Mouse (Mus musculus): Measurements from ENCODE around the gene Glmn. TPM values are rescaled to one million over a fixed set of nuclear protein-coding genes. Genes with fewer than 3 reads are reported as not detected.

Gene Glmn
- polyA plus RNA-seq, 1 experiment from 2014 or later: 47.6 TPM

DNA sequence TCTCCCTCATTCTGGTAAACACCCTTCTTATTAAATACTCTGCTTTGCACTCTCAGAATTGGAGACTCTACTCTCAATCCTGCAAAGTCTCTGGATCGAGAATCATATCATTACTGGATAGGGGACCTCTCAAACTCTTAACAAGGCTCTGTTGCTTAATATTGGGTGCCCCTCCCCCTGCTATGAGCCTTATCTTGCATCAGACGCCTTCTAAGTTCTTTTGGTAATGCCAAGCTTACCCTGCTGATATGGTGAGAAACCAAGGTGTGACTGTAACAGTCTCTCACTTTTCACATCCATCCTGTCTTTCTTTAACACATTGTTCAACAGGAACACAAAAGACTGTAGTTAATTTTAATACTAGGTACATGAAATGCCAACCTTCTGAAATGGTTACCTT is 64.1 kb downstream of the Glmn start:
- Histone ChIP-seq H3K27ac (ENCODE audit: low read depth, low read length) (no peak overlapping the region), H3K4me2 (ENCODE audit: low read depth, low read length) (no peak overlapping the region), H3K9ac (replicated peaks; ENCODE audit: low read depth, low read length) (no peak overlapping the region), H3K4me1 (ENCODE audit: control insufficient read depth, insufficient read depth, low read length) (no peaks in the 10 kb centered on the region), H3K36me3 (ENCODE audit: control insufficient read depth, insufficient read depth, low read length) (no peaks in the 10 kb centered on the region), H3K4me3 (ENCODE audit: low read depth, low read length) (no peak overlapping the region), H3K9me3 (ENCODE audit: control insufficient read depth, low read length) (no peaks in the 10 kb centered on the region), H3K27me3 (ENCODE audit: control insufficient read depth, insufficient read depth, low read length) (no peaks in the 10 kb centered on the region)
- 77% methylated on average over 2 of the region's 2 CpGs for WGBS
- ATAC-seq (ENCODE audit: low read depth): no peak

DNA sequence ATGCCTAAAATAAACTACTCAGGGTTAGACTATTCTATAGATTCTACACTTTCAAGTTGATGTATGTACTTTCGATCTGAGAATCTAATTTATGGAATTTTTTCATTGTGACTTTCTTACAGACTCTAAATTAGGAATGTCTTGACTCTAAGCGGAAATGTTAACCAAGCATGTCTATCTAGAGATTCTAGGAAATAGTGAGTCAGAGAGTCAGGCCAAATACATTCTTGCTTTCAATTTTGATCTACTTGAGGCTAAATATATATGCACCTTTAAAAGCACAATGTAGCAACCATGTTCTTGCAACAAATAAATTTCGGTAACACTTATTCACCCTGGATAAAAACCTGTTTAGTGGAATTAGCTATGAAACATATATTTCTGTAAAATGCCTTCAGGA is 68.8 kb downstream of the Glmn start:
- H3K27me3 ChIP-seq (ENCODE audit: control insufficient read depth, insufficient read depth, low read length): no peaks in the 10 kb centered on the region
- H3K4me2 ChIP-seq (ENCODE audit: low read depth, low read length): no peak overlapping the region
- no peak for ATAC-seq (ENCODE audit: low read depth)
- no peak overlapping the region for H3K9ac ChIP-seq (replicated peaks; ENCODE audit: low read depth, low read length)
- no peaks in the 10 kb centered on the region for H3K4me1 ChIP-seq (ENCODE audit: control insufficient read depth, insufficient read depth, low read length)
- 92% methylated on average over 3 of the region's 3 CpGs for WGBS
- H3K36me3 ChIP-seq (ENCODE audit: control insufficient read depth, insufficient read depth, low read length): no peaks in the 10 kb centered on the region
- H3K27ac ChIP-seq (ENCODE audit: low read depth, low read length): no peak overlapping the region
- H3K4me3 ChIP-seq (ENCODE audit: low read depth, low read length): no peak overlapping the region
- no peaks in the 10 kb centered on the region for H3K9me3 ChIP-seq (ENCODE audit: control insufficient read depth, low read length)

DNA sequence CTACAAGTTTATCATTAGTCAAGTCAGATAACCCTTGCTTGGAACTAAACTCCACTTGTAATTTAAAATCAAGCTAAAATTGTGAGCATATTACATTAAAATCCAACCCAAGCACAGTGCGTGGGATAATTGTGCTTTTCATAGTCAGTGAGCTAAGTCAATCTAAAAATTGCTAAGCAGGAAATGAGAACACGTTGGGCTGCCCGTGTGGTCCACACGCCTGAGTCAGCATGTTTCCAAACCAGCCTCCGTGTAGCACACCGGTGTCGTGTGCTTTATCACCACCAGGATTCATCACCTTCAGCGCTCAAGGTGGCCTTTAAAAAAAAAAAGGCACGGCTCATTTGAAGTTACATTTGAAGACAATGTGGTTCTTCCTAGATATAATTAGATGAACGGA is 73.4 kb downstream of the Glmn start:
- no peaks in the 10 kb centered on the region for H3K36me3 ChIP-seq (ENCODE audit: control insufficient read depth, insufficient read depth, low read length)
- WGBS: 83% methylated on average over 10 of the region's 10 CpGs
- no peaks in the 10 kb centered on the region for H3K4me1 ChIP-seq (ENCODE audit: control insufficient read depth, insufficient read depth, low read length)
- no peak overlapping the region for H3K27ac ChIP-seq (ENCODE audit: low read depth, low read length)
- no peak overlapping the region for H3K4me2 ChIP-seq (ENCODE audit: low read depth, low read length)
- H3K27me3 ChIP-seq (ENCODE audit: control insufficient read depth, insufficient read depth, low read length): no peaks in the 10 kb centered on the region
- H3K9me3 ChIP-seq (ENCODE audit: control insufficient read depth, low read length): no peaks in the 10 kb centered on the region
- H3K9ac ChIP-seq (replicated peaks; ENCODE audit: low read depth, low read length): no peak overlapping the region
- H3K4me3 ChIP-seq (ENCODE audit: low read depth, low read length): no peak overlapping the region
- ATAC-seq (ENCODE audit: low read depth): no peak

DNA sequence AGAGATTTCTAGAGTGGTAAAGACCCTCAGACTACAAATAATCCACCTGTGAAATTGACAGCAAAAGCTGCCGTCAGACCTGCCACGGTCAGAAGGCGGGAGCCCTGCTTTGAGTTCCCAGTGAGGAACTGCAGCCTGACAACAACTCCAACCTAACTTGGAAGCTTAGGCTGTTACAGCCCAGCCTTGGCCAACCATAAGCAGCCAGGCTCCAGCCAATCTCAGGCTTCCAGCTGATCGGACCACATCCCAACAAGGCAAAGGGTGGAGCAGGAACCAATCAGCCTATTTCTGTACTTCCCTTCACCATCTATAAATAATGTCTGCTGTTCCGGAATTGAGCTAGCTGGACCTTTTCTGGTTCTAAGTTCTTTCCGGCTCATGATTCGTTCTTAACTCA is 75.8 kb downstream of the Glmn start:
- Histone ChIP-seq H3K27me3 (ENCODE audit: control insufficient read depth, insufficient read depth, low read length) (no peaks in the 10 kb centered on the region), H3K36me3 (ENCODE audit: control insufficient read depth, insufficient read depth, low read length) (no peaks in the 10 kb centered on the region), H3K9ac (replicated peaks; ENCODE audit: low read depth, low read length) (no peak overlapping the region), H3K4me3 (ENCODE audit: low read depth, low read length) (no peak overlapping the region), H3K4me2 (ENCODE audit: low read depth, low read length) (no peak overlapping the region), H3K4me1 (ENCODE audit: control insufficient read depth, insufficient read depth, low read length) (no peaks in the 10 kb centered on the region), H3K27ac (ENCODE audit: low read depth, low read length) (no peak overlapping the region), H3K9me3 (ENCODE audit: control insufficient read depth, low read length) (no peaks in the 10 kb centered on the region)
- WGBS: 86% methylated on average over 7 of the region's 7 CpGs
- ATAC-seq (ENCODE audit: low read depth): no peak

DNA sequence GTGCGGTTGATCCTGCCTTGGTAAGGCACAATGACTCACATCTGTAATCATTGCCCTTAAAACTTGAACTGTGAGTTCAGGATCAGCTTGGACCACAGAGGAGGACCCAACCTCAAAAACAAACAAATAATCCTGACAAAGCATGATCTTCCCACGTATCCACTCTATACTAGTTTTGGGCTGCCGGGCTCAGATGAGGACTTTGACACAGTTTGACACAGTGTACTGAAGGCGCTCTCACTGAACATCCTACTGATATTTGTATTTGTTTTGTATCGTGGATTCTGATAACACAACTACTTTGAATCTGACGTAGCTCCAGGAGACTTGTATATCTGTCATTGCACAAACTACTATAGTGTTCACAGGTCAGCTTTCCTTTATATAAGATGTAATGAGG is 76.3 kb downstream of the Glmn start:
- Histone ChIP-seq H3K36me3 (ENCODE audit: control insufficient read depth, insufficient read depth, low read length) (no peaks in the 10 kb centered on the region), H3K9ac (replicated peaks; ENCODE audit: low read depth, low read length) (no peak overlapping the region), H3K27ac (ENCODE audit: low read depth, low read length) (no peak overlapping the region), H3K4me3 (ENCODE audit: low read depth, low read length) (no peak overlapping the region), H3K4me2 (ENCODE audit: low read depth, low read length) (no peak overlapping the region), H3K27me3 (ENCODE audit: control insufficient read depth, insufficient read depth, low read length) (no peaks in the 10 kb centered on the region), H3K4me1 (ENCODE audit: control insufficient read depth, insufficient read depth, low read length) (no peaks in the 10 kb centered on the region), H3K9me3 (ENCODE audit: control insufficient read depth, low read length) (no peaks in the 10 kb centered on the region)
- 92% methylated on average over 6 of the region's 6 CpGs for WGBS
- ATAC-seq (ENCODE audit: low read depth): no peak

DNA sequence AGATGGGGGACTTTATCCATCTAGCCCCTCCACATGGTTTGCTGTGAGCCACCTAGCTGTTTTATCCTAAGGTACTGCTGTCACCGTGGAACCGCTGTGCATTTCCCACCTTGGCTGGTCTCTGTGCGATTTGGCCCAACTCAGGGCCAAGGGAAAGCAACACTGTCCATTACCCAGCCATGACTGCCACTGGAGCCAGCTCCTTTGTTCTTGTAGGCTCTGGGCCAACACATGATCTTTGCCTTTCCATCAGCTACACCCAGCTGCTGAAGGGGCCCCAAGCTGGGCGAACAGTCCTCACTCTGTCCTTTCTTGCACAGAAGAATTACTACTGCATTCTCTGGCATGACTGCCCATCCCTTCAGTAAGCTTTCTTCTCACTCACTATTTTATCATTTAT is 79.1 kb downstream of the Glmn start:
- no peak overlapping the region for H3K4me3 ChIP-seq (ENCODE audit: low read depth, low read length)
- no peak for ATAC-seq (ENCODE audit: low read depth)
- WGBS: 84% methylated on average over 4 of the region's 4 CpGs

DNA sequence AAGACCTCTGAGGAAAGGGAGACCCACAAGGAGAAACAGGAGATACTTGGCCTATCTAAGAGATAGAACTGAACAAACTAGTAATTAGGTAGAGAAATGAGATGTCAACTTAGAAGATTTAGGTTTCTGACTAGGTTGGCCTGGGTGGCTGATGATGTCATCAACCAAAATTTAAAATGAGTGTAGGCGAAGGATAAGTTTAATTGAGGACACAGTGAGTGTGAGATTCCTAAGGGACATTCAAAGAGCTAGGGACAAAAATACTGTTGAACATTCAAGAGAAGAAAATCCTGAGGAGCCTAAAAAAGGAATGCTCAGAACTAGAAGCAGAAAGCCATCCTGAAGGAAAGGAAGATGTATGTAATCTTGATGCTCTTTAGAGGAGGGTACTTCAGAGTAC is 81.6 kb downstream of the Glmn start:
- no peak for ATAC-seq (ENCODE audit: low read depth)
- WGBS: 95% methylated on average over 1 of the region's 1 CpGs
- no peaks in the 10 kb centered on the region for H3K27me3 ChIP-seq (ENCODE audit: control insufficient read depth, insufficient read depth, low read length)
- H3K27ac ChIP-seq (ENCODE audit: low read depth, low read length): no peak overlapping the region
- H3K36me3 ChIP-seq (ENCODE audit: control insufficient read depth, insufficient read depth, low read length): no peaks in the 10 kb centered on the region
- H3K9me3 ChIP-seq (ENCODE audit: control insufficient read depth, low read length): no peaks in the 10 kb centered on the region
- H3K4me2 ChIP-seq (ENCODE audit: low read depth, low read length): no peak overlapping the region
- no peak overlapping the region for H3K9ac ChIP-seq (replicated peaks; ENCODE audit: low read depth, low read length)
- no peaks in the 10 kb centered on the region for H3K4me1 ChIP-seq (ENCODE audit: control insufficient read depth, insufficient read depth, low read length)
- no peak overlapping the region for H3K4me3 ChIP-seq (ENCODE audit: low read depth, low read length)

More for the DNA sequence above, 79.1 kb downstream of the Glmn start:
- Histone ChIP-seq H3K9me3 (ENCODE audit: control insufficient read depth, low read length) (no peaks in the 10 kb centered on the region), H3K4me2 (ENCODE audit: low read depth, low read length) (no peak overlapping the region), H3K36me3 (ENCODE audit: control insufficient read depth, insufficient read depth, low read length) (no peaks in the 10 kb centered on the region), H3K4me1 (ENCODE audit: control insufficient read depth, insufficient read depth, low read length) (no peaks in the 10 kb centered on the region), H3K27ac (ENCODE audit: low read depth, low read length) (no peak overlapping the region), H3K9ac (replicated peaks; ENCODE audit: low read depth, low read length) (no peak overlapping the region), H3K27me3 (ENCODE audit: control insufficient read depth, insufficient read depth, low read length) (no peaks in the 10 kb centered on the region)

DNA sequence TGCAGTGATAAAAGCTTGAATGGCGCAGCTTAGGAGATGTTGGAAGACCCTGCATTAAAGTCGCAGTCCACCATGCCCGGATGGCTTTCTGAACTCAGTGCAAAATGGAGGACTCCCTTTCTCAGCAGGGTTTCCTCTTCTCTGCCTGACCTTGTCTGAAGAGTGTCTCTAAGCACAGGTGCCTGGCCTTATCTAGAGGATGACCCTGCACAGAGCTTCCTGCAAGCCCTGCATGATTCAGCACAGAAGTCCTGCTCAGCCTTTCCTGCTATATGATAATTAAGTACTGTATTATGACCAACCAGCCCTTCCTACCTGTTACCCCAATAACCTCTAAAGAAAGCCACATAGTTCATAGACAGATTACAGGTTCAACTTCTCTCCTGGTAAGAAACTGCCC is 82.2 kb downstream of the Glmn start:
- 95% methylated on average over 3 of the region's 3 CpGs for WGBS
- H3K36me3 ChIP-seq (ENCODE audit: control insufficient read depth, insufficient read depth, low read length): peaks cover 1% of the 10 kb centered on the region; the same call in 1 of the 2 replicates

DNA sequence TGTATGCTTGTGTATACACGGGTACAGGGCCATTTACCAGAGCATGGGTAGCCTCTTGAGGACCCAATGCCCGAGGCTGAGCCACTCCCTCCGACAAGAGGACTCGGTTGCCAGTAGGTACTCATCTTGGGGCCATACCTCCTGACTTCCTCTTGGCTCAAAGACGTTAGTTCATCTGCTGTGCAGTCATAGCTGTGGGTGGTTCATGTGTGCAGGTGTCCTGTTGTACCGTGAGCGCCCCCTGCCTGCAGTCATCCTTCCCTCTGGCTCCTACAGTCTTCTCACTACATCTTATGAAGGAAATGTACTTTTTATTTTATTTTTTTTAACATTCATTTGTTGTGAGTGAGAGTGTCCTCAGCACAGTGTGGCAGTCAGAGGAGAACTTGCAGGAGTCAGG is 84.1 kb downstream of the Glmn start:
- Histone ChIP-seq H3K9ac (replicated peaks; ENCODE audit: low read depth, low read length) (no peak overlapping the region), H3K4me2 (ENCODE audit: low read depth, low read length) (no peak overlapping the region), H3K4me3 (ENCODE audit: low read depth, low read length) (no peak overlapping the region), H3K4me1 (ENCODE audit: control insufficient read depth, insufficient read depth, low read length) (no peaks in the 10 kb centered on the region), H3K27me3 (ENCODE audit: control insufficient read depth, insufficient read depth, low read length) (no peaks in the 10 kb centered on the region), H3K36me3 (ENCODE audit: control insufficient read depth, insufficient read depth, low read length) (peaks cover 4% of the 10 kb centered on the region; the same call in 1 of the 2 replicates), H3K9me3 (ENCODE audit: control insufficient read depth, low read length) (no peaks in the 10 kb centered on the region), H3K27ac (ENCODE audit: low read depth, low read length) (no peak overlapping the region)
- ATAC-seq (ENCODE audit: low read depth): no peak
- 59% methylated on average over 7 of the region's 7 CpGs for WGBS

More for the DNA sequence above, 82.2 kb downstream of the Glmn start:
- Histone ChIP-seq H3K9me3 (ENCODE audit: control insufficient read depth, low read length) (no peaks in the 10 kb centered on the region), H3K9ac (replicated peaks; ENCODE audit: low read depth, low read length) (no peak overlapping the region), H3K4me1 (ENCODE audit: control insufficient read depth, insufficient read depth, low read length) (no peaks in the 10 kb centered on the region), H3K27ac (ENCODE audit: low read depth, low read length) (no peak overlapping the region), H3K4me2 (ENCODE audit: low read depth, low read length) (no peak overlapping the region), H3K27me3 (ENCODE audit: control insufficient read depth, insufficient read depth, low read length) (no peaks in the 10 kb centered on the region), H3K4me3 (ENCODE audit: low read depth, low read length) (no peak overlapping the region)
- no peak for ATAC-seq (ENCODE audit: low read depth)

DNA sequence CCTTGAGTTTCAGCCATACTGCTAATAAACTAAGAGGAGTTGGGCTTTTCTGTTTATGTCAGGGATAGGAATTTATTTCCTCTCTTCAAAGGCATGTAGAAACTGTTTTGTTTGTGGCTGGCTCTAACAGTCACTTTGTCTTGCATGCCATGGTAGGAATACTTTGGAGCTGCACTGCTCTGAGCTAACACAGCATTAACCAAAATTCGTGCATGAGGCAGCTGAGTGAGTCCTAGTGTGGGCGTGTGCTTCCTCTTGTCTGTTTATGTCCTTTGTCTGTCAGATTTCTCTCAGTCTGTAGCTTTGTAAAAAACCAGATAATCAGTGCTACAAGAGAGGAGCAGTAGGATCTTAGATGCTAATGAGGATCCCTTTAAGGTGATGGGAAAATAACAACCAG is 86.4 kb downstream of the Glmn start:
- Histone ChIP-seq H3K27me3 (ENCODE audit: control insufficient read depth, insufficient read depth, low read length) (no peaks in the 10 kb centered on the region), H3K4me1 (ENCODE audit: control insufficient read depth, insufficient read depth, low read length) (no peaks in the 10 kb centered on the region), H3K9me3 (ENCODE audit: control insufficient read depth, low read length) (no peaks in the 10 kb centered on the region), H3K4me2 (ENCODE audit: low read depth, low read length) (no peak overlapping the region), H3K9ac (replicated peaks; ENCODE audit: low read depth, low read length) (no peak overlapping the region), H3K4me3 (ENCODE audit: low read depth, low read length) (no peak overlapping the region), H3K27ac (ENCODE audit: low read depth, low read length) (no peak overlapping the region), H3K36me3 (ENCODE audit: control insufficient read depth, insufficient read depth, low read length) (peaks cover 9% of the 10 kb centered on the region; the same call in 1 of the 2 replicates)
- no peak for ATAC-seq (ENCODE audit: low read depth)
- 50% methylated on average over 2 of the region's 2 CpGs for WGBS

Data from neural tube, embryonic 14.5 days (tissue).